Mouse (Mus musculus) inflammation-experienced regulatory T-cells, adult 16 weeks (primary cell): Measurements from ENCODE around the gene Mtif2. TPM values are rescaled to one million over a fixed set of nuclear protein-coding genes. Genes with fewer than 3 reads are reported as not detected.

ENCODE experiments used
- polyA plus RNA-seq: library from polyadenylated mRNA; unstranded; fragments of 100-300 nt; shearing (Covaris generic); gene quantifications from one replicate; pipeline ENCODE4 v1.2.1, GENCODE M21; 2017

Mtif2 gene
- polyA plus RNA-seq: 50.3 TPM

DNA sequence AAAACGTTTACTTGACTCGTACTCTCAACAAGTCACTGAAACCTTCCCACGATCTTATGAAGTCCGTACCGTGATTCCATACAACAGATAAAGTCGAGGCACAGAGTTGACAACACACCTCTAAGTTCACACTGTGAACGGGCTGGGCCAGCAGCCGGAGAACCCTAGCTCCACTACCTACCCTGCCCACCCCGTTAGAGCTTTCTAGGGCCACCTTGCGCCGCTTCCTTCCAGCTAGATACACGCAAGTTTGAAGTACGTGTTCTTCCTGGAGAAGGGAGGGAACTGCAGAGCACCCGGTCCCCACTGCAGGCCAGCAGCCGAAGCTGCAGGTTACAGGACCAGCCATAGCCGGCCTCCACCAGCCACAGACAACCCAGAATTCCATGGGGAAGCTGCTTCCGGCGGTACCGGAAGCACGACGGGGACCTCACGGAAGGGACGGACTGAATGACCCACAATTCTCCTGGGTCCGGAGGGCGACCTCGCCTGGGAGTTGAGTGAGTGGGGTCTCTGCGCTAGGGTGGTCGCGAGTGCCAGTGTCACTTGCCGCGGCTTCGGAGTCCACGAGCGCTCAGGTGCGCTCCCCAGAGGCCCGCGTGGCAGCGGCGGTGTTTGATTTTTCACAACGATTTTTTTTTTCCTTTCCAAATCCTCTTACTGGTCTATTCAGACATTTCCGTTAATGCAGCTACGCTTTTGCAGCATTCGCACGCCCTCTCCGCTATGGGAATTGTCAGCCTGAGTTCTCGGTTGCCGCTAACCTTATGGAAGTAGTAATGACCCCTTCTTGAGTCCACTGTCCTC, at the start of gene Mtif2:
Gene Mtif2 (plus strand): TSS at position 421 of the 807 bp plus-strand sequence.

DNA sequence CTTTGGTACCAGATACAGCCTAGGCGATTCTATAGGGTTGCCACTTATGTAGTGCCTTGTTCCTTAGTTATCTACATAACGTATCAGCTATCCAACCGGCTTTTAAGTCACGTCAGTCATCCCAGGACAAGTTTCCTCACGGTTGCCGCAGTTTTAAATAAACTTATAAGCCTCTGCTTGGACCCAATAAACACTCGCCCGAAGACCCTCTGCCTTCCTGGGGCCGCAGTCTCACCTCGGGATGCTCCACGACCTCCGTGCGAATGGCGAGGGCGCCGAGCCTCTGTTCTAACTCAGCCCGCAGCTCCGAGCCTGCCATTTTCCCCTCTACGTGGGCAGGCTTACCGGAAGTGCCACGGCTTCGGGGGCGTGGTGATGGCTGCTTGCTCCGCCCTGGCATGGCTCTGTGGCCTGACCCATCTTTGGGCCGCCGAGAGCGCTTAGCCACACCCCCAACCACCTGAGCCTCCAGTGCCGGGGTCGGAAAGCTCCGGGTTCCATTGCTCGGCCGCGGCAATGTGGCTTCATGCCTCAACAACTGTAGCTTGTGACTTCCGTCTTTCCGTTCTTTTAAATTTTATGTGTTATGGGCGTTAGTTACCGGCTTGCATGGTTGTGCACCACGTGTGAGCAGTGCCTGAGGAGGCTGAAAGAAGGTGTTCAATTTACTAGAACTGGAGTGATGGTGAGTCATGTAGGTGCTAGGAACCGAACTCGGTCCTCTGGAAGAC, 11.4 kb upstream of the Mtif2 start, which contains the start of gene Prorsd1:
Gene Prorsd1 (minus strand): TSS at position 352 of the 731 bp plus-strand sequence.

DNA sequence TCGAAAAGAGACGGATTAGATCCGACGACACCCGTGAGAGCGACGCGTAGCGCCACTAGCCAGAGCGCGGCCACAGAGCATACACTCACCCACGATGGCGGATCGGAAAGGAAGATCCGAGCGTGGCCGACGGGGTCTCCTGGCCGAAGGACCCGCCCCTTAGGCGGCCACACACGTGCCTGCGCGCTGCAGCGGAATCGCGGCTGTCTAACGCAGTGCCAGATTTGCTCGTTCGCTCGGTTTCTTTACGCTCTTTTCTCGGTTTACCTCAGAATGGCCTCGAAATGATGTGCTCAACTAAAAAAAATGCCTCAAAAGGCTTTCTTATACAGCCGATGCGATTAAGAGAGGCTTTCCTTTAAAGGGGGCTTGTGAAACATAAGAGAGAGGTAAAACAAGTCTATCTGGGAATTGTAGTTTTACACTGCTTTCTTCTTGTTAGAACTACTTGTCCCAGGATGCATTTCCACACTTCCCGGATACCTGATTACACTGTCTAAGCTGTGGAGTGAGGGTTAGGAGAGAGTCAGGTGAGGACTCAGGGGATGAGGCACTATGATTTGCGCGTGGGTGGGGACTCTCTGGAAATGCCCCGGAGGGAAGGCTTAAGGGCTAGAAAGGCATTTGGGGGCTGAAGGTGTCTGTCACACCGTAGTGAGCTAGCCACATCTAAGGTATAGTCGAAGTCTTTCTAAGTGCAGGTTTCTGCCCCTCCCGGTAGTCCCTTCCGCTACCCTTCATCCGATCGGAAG, 21.7 kb downstream of the Mtif2 start, which contains the start of the genes Clhc1 and Rps27a:
Gene Clhc1 (plus strand): TSS at position 199 of the 752 bp plus-strand sequence.
Gene Rps27a (minus strand): TSS at position 358 of the 752 bp plus-strand sequence.

Other genes starting within 250 kb of the Mtif2 start
- gene Ccdc88a, start 152.8 kb upstream of the Mtif2 start, polyA plus RNA-seq: 0.83 TPM
- 38.1 TPM for gene Prorsd1, start 11.4 kb upstream of the Mtif2 start, polyA plus RNA-seq
- gene Clhc1, start 21.5 kb downstream of the Mtif2 start, polyA plus RNA-seq: 1.8 TPM
- gene Rps27a, start 21.7 kb downstream of the Mtif2 start, polyA plus RNA-seq: 449 TPM
- 9.0 TPM for gene Rtn4, start 166.5 kb downstream of the Mtif2 start, polyA plus RNA-seq